Mouse (Mus musculus): ENCODE measurements at regions not wholly inside any gene's neighbourhood (a gene's known extent, or its start where the extent isn't known, plus 50 kb on each side); places are given as distances from the start of the nearest gene placed in this dataset.

- H3K9me3 ChIP-seq (ENCODE audit: control insufficient read depth, low read length), result no peaks in the 10 kb centered on the region
- WGBS, result 68% methylated on average over 5 of the region's 5 CpGs
- H3K4me3 ChIP-seq (replicated peaks; ENCODE audit: low read length), result no peak overlapping the region
- no peak overlapping the region for H3K27ac ChIP-seq (replicated peaks; ENCODE audit: low read depth, low read length)
- ATAC-seq (ENCODE audit: low FRiP score, low read depth), result no peak
- no peak overlapping the region for H3K4me2 ChIP-seq (replicated peaks; ENCODE audit: low read depth, low read length, severe bottlenecking)
- DNase-seq (ENCODE audit: low spot score), result no peak
- no peak overlapping the region for H3K9ac ChIP-seq (ENCODE audit: low read depth, low read length, severe bottlenecking)
- TF ChIP-seq POLR2A (IDR thresholded peaks at IDR 0.05; ENCODE audit: borderline replicate concordance, extremely low read depth, insufficient read depth, insufficient read length), result no peak
- H3K36me3 ChIP-seq (ENCODE audit: control insufficient read depth, insufficient read depth, low read length), result no peaks in the 10 kb centered on the region
- no peaks in the 10 kb centered on the region for H3K27me3 ChIP-seq (ENCODE audit: control insufficient read depth, insufficient read depth, low read length)
- no peaks in the 10 kb centered on the region for H3K4me1 ChIP-seq (ENCODE audit: control insufficient read depth, insufficient read depth, low read length)
These were observed 168.6 kb upstream of the Tenm4 start for GRCm38 (mm10) chr7:96002401-96002800.

- DNase-seq (ENCODE audit: low spot score) (no peak), ATAC-seq (ENCODE audit: low FRiP score, low read depth) (no peak)
- Histone ChIP-seq H3K9me3 (ENCODE audit: control insufficient read depth, low read length) (no peaks in the 10 kb centered on the region), H3K36me3 (ENCODE audit: control insufficient read depth, insufficient read depth, low read length) (no peaks in the 10 kb centered on the region), H3K9ac (ENCODE audit: low read depth, low read length, severe bottlenecking) (no peak overlapping the region), H3K27me3 (ENCODE audit: control insufficient read depth, insufficient read depth, low read length) (no peaks in the 10 kb centered on the region), H3K4me1 (ENCODE audit: control insufficient read depth, insufficient read depth, low read length) (no peaks in the 10 kb centered on the region), H3K4me2 (replicated peaks; ENCODE audit: low read depth, low read length, severe bottlenecking) (no peak overlapping the region), H3K4me3 (replicated peaks; ENCODE audit: low read length) (no peak overlapping the region), H3K27ac (replicated peaks; ENCODE audit: low read depth, low read length) (no peak overlapping the region)
- TF ChIP-seq POLR2A (IDR thresholded peaks at IDR 0.05; ENCODE audit: borderline replicate concordance, extremely low read depth, insufficient read depth, insufficient read length), result no peak
- WGBS, result 93% methylated on average over 2 of the region's 2 CpGs
These were observed 164.7 kb upstream of the Tenm4 start for GRCm38 (mm10) chr7:96006299-96006698.

GRCm38 (mm10) chr7:96013008-96013407 is 158.0 kb upstream of the Tenm4 start:
- H3K36me3 ChIP-seq (ENCODE audit: control insufficient read depth, insufficient read depth, low read length), result no peaks in the 10 kb centered on the region
- DNase-seq (ENCODE audit: low spot score), result no peak
- H3K9me3 ChIP-seq (ENCODE audit: control insufficient read depth, low read length), result no peaks in the 10 kb centered on the region
- H3K4me3 ChIP-seq (replicated peaks; ENCODE audit: low read length), result no peak overlapping the region
- H3K4me2 ChIP-seq (replicated peaks; ENCODE audit: low read depth, low read length, severe bottlenecking), result no peak overlapping the region
- no peak overlapping the region for H3K27ac ChIP-seq (replicated peaks; ENCODE audit: low read depth, low read length)
- no peak overlapping the region for H3K9ac ChIP-seq (ENCODE audit: low read depth, low read length, severe bottlenecking)
- WGBS, result 78% methylated on average over 5 of the region's 5 CpGs
- no peaks in the 10 kb centered on the region for H3K4me1 ChIP-seq (ENCODE audit: control insufficient read depth, insufficient read depth, low read length)
- no peak for TF ChIP-seq POLR2A (IDR thresholded peaks at IDR 0.05; ENCODE audit: borderline replicate concordance, extremely low read depth, insufficient read depth, insufficient read length)
- H3K27me3 ChIP-seq (ENCODE audit: control insufficient read depth, insufficient read depth, low read length), result no peaks in the 10 kb centered on the region
- no peak for ATAC-seq (ENCODE audit: low FRiP score, low read depth)

- Histone ChIP-seq H3K4me3 (replicated peaks; ENCODE audit: low read length) (no peak overlapping the region), H3K4me1 (ENCODE audit: control insufficient read depth, insufficient read depth, low read length) (no peaks in the 10 kb centered on the region), H3K27me3 (ENCODE audit: control insufficient read depth, insufficient read depth, low read length) (no peaks in the 10 kb centered on the region), H3K36me3 (ENCODE audit: control insufficient read depth, insufficient read depth, low read length) (no peaks in the 10 kb centered on the region), H3K27ac (replicated peaks; ENCODE audit: low read depth, low read length) (no peak overlapping the region), H3K4me2 (replicated peaks; ENCODE audit: low read depth, low read length, severe bottlenecking) (no peak overlapping the region), H3K9ac (ENCODE audit: low read depth, low read length, severe bottlenecking) (no peak overlapping the region), H3K9me3 (ENCODE audit: control insufficient read depth, low read length) (no peaks in the 10 kb centered on the region)
- TF ChIP-seq POLR2A (IDR thresholded peaks at IDR 0.05; ENCODE audit: borderline replicate concordance, extremely low read depth, insufficient read depth, insufficient read length), result no peak
- DNase-seq (ENCODE audit: low spot score) (no peak), ATAC-seq (ENCODE audit: low FRiP score, low read depth) (no peak)
- 81% methylated on average over 6 of the region's 6 CpGs for WGBS
These were observed 153.7 kb upstream of the Tenm4 start for GRCm38 (mm10) chr7:96017112-96017884.

- no peaks in the 10 kb centered on the region for H3K27me3 ChIP-seq (ENCODE audit: control insufficient read depth, insufficient read depth, low read length)
- no peaks in the 10 kb centered on the region for H3K4me1 ChIP-seq (ENCODE audit: control insufficient read depth, insufficient read depth, low read length)
- no peak for TF ChIP-seq POLR2A (IDR thresholded peaks at IDR 0.05; ENCODE audit: borderline replicate concordance, extremely low read depth, insufficient read depth, insufficient read length)
- H3K4me2 ChIP-seq (replicated peaks; ENCODE audit: low read depth, low read length, severe bottlenecking), result no peak overlapping the region
- no peaks in the 10 kb centered on the region for H3K36me3 ChIP-seq (ENCODE audit: control insufficient read depth, insufficient read depth, low read length)
- ATAC-seq (ENCODE audit: low FRiP score, low read depth) (no peak), DNase-seq (ENCODE audit: low spot score) (no peak)
- H3K4me3 ChIP-seq (replicated peaks; ENCODE audit: low read length), result no peak overlapping the region
- H3K9me3 ChIP-seq (ENCODE audit: control insufficient read depth, low read length), result no peaks in the 10 kb centered on the region
- WGBS, result 96% methylated on average over 3 of the region's 3 CpGs
- no peak overlapping the region for H3K27ac ChIP-seq (replicated peaks; ENCODE audit: low read depth, low read length)
- no peak overlapping the region for H3K9ac ChIP-seq (ENCODE audit: low read depth, low read length, severe bottlenecking)
These were observed 147.0 kb upstream of the Tenm4 start for GRCm38 (mm10) chr7:96024048-96024447.
